Mouse (Mus musculus): ENCODE results near the gene Sgip1. TPM values are rescaled to one million over a fixed set of nuclear protein-coding genes. Genes with fewer than 3 reads are reported as not detected.

Gene Sgip1
- polyA plus RNA-seq, 1 experiment from 2014 or later, result 3.2 TPM

DNA sequence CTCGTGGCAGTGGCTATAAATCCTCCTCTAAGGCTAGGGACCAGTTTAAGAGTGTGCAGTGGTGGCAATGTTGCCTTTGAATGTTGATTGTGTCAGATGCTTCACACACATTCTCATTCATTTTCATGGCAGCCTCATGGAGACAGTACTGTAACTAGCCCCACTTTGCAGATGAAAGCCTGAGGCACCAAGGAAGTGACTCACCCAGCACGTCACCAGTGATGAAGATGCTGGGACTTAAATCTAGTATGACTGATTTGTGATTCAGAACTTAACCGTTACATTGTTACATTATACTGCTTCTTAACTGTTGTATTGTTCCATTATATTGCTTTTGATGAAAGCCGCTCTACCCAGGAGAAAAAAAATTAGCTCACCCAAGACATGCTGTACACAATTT is 145.8 kb downstream of the Sgip1 start:
- H3K9ac ChIP-seq (ENCODE audit: low read depth, low read length), result no peak overlapping the region
- ATAC-seq (replicated peaks; ENCODE audit: insufficient number of reproducible peaks, low FRiP score, low TSS enrichment), result no peak
- H3K4me1 ChIP-seq (ENCODE audit: control insufficient read depth, insufficient read depth, low read length), result no peaks in the 10 kb centered on the region
- no peaks in the 10 kb centered on the region for H3K36me3 ChIP-seq (ENCODE audit: control insufficient read depth, insufficient read depth, low read length)
- no peak overlapping the region for H3K4me2 ChIP-seq
- WGBS (ENCODE audit: insufficient replicate concordance), result 85% methylated on average over 4 of the region's 4 CpGs
- no peak overlapping the region for H3K27ac ChIP-seq (ENCODE audit: low read depth, low read length)
- no peaks in the 10 kb centered on the region for H3K9me3 ChIP-seq (replicated peaks; ENCODE audit: control insufficient read depth, low read length)
- no peaks in the 10 kb centered on the region for H3K27me3 ChIP-seq (ENCODE audit: control insufficient read depth, insufficient read depth, low read length)
- H3K4me3 ChIP-seq (ENCODE audit: low read depth, low read length), result no peak overlapping the region

DNA sequence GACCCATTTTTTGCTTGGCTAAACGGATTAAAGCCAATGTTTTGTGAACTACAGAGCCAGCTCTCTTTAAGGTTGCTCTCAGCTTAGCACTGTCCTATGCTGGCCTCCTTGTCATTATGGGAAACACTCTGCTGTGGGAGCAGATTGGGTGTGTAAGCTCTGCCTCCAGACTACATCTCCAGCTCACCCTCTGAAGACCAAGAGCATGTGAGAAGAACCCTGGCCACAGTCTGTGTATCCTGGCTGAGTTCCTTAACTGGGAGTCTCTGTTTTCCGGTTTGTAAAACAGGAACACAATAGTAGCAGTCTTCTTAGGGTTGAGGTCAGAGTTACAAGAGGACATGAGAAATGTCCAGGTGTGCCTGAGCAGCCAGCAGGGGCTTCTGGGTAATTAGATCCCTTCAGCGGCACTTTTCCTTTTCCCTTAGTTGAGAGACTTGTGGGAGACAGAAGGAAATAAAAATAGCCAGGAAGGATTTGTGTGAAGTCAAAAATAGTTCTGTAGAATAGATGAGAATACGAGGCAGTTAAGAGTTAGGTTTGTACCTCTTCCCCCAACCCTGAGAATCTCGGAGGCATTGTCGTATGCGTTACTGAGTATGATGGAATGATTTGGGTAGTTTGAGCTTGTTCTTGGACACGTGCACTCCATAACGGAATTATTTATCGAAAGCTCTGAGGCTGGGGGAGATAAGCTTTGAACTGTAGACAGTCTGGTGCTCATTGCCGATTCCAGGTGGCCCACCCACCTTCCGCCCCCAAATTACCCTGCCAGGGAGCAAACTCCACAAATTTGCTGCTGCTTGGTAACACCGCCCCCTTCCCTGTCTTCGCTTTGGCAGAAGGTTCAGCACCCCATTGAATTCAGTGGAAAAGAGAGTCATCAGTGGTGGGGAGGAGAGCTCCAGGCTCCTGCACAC is 146.9 kb downstream of the Sgip1 start:
- no peak overlapping the region for H3K4me3 ChIP-seq (ENCODE audit: low read depth, low read length)
- H3K27me3 ChIP-seq (ENCODE audit: control insufficient read depth, insufficient read depth, low read length), result no peaks in the 10 kb centered on the region
- H3K27ac ChIP-seq (ENCODE audit: low read depth, low read length), result no peak overlapping the region
- no peak overlapping the region for H3K9ac ChIP-seq (ENCODE audit: low read depth, low read length)
- H3K4me2 ChIP-seq, result no peak overlapping the region
- H3K4me1 ChIP-seq (ENCODE audit: control insufficient read depth, insufficient read depth, low read length), result no peaks in the 10 kb centered on the region
- no peak for ATAC-seq (replicated peaks; ENCODE audit: insufficient number of reproducible peaks, low FRiP score, low TSS enrichment)
- 72% methylated on average over 14 of the region's 14 CpGs for WGBS (ENCODE audit: insufficient replicate concordance)
- H3K36me3 ChIP-seq (ENCODE audit: control insufficient read depth, insufficient read depth, low read length), result no peaks in the 10 kb centered on the region
- no peaks in the 10 kb centered on the region for H3K9me3 ChIP-seq (replicated peaks; ENCODE audit: control insufficient read depth, low read length)

DNA sequence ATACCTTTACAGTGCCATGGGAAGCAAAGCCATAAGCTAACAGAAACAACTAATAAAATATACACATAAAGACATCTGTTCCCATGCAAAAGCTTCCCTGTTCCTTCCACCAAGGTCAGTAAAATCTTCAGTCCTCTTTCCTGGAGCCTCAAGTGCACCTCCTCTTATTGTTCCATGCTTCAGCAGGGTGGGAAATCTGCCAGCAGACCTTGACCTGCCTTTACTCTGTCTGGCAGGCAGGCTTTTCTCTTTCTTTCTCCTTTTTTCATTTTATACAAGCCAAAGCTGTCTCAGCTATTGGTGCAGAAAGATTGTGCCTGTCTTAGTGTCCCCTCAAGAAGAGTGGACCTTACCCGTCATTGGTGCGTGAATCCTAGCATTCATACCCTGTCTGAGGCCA is 154.8 kb downstream of the Sgip1 start:
- no peak overlapping the region for H3K9ac ChIP-seq (ENCODE audit: low read depth, low read length)
- no peaks in the 10 kb centered on the region for H3K9me3 ChIP-seq (replicated peaks; ENCODE audit: control insufficient read depth, low read length)
- 83% methylated on average over 2 of the region's 2 CpGs for WGBS (ENCODE audit: insufficient replicate concordance)
- no peaks in the 10 kb centered on the region for H3K4me1 ChIP-seq (ENCODE audit: control insufficient read depth, insufficient read depth, low read length)
- H3K4me3 ChIP-seq (ENCODE audit: low read depth, low read length), result no peak overlapping the region
- H3K4me2 ChIP-seq, result no peak overlapping the region
- H3K27ac ChIP-seq (ENCODE audit: low read depth, low read length), result no peak overlapping the region
- no peak for ATAC-seq (replicated peaks; ENCODE audit: insufficient number of reproducible peaks, low FRiP score, low TSS enrichment)
- H3K36me3 ChIP-seq (ENCODE audit: control insufficient read depth, insufficient read depth, low read length), result no peaks in the 10 kb centered on the region
- H3K27me3 ChIP-seq (ENCODE audit: control insufficient read depth, insufficient read depth, low read length), result no peaks in the 10 kb centered on the region

DNA sequence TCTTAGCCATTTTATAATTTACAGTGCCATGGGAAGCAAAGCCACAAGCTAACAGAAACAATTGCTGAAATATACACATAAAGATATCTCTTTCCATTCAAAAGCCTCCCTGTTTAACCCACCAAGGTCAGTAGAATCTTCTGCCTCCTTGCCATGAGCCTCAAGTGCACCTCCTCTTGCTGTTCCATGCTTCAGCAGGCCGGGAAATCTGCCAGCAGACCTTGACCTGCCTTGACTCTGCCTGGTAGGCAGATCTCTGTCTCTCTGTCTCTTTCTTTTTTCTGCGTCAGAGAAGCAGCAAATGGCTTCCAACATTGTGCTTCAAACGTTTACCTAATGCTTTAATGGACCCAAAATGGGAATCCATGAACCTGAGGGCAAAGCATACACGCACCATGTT is 157.9 kb downstream of the Sgip1 start:
- no peak for ATAC-seq (replicated peaks; ENCODE audit: insufficient number of reproducible peaks, low FRiP score, low TSS enrichment)
- no peak overlapping the region for H3K27ac ChIP-seq (ENCODE audit: low read depth, low read length)
- no peaks in the 10 kb centered on the region for H3K27me3 ChIP-seq (ENCODE audit: control insufficient read depth, insufficient read depth, low read length)
- H3K36me3 ChIP-seq (ENCODE audit: control insufficient read depth, insufficient read depth, low read length), result no peaks in the 10 kb centered on the region
- no peak overlapping the region for H3K9ac ChIP-seq (ENCODE audit: low read depth, low read length)
- no peak overlapping the region for H3K4me3 ChIP-seq (ENCODE audit: low read depth, low read length)
- H3K4me1 ChIP-seq (ENCODE audit: control insufficient read depth, insufficient read depth, low read length), result no peaks in the 10 kb centered on the region
- no peaks in the 10 kb centered on the region for H3K9me3 ChIP-seq (replicated peaks; ENCODE audit: control insufficient read depth, low read length)
- 68% methylated on average over 4 of the region's 4 CpGs for WGBS (ENCODE audit: insufficient replicate concordance)
- no peak overlapping the region for H3K4me2 ChIP-seq

DNA sequence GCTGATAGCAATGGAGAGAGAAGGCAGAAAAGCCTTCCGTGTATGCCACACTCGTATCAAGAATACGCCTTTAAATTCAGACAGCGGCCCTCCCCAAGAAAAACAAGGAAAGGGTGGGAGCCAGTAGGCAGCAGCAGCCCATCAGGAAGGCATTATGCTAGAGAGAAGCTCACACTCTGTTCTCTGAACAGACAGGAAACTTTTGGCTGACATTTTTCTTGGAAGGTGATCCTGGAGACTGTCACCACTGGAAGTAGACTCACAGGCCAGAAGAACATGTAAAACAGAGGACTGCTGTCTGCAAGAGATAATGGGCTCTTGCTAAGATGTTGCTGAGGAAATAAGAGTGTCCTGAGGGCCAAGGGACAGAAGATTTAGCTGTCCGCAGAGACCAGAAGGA is 158.6 kb downstream of the Sgip1 start:
- Histone ChIP-seq H3K9me3 (replicated peaks; ENCODE audit: control insufficient read depth, low read length) (no peaks in the 10 kb centered on the region), H3K36me3 (ENCODE audit: control insufficient read depth, insufficient read depth, low read length) (no peaks in the 10 kb centered on the region), H3K27me3 (ENCODE audit: control insufficient read depth, insufficient read depth, low read length) (no peaks in the 10 kb centered on the region), H3K9ac (ENCODE audit: low read depth, low read length) (no peak overlapping the region), H3K4me2 (no peak overlapping the region), H3K4me3 (ENCODE audit: low read depth, low read length) (no peak overlapping the region), H3K27ac (ENCODE audit: low read depth, low read length) (no peak overlapping the region), H3K4me1 (ENCODE audit: control insufficient read depth, insufficient read depth, low read length) (no peaks in the 10 kb centered on the region)
- no peak for ATAC-seq (replicated peaks; ENCODE audit: insufficient number of reproducible peaks, low FRiP score, low TSS enrichment)
- WGBS (ENCODE audit: insufficient replicate concordance), result 73% methylated on average over 5 of the region's 5 CpGs

DNA sequence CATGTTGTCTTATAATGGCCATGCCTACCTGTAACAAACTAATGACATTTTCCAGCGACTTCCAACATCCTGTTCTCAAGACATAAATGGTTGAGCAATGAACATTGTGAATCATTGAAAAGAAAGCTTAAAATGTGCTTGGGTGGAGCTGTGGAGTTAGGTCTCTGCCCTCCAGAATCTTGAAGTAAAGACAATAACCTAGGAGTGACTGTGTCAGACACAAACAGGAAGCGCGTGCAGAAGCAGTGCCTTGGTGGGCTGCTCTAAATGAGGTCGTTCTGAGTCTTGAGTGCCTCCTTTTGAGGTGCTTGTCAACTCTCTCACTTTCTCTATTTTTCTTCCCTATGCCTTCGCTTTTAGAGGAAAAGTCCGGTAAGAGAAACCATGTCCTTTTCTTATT is 159.1 kb downstream of the Sgip1 start:
- H3K4me3 ChIP-seq (ENCODE audit: low read depth, low read length), result no peak overlapping the region
- no peaks in the 10 kb centered on the region for H3K36me3 ChIP-seq (ENCODE audit: control insufficient read depth, insufficient read depth, low read length)
- no peaks in the 10 kb centered on the region for H3K4me1 ChIP-seq (ENCODE audit: control insufficient read depth, insufficient read depth, low read length)
- H3K9me3 ChIP-seq (replicated peaks; ENCODE audit: control insufficient read depth, low read length), result no peaks in the 10 kb centered on the region
- 77% methylated on average over 6 of the region's 6 CpGs for WGBS (ENCODE audit: insufficient replicate concordance)
- no peaks in the 10 kb centered on the region for H3K27me3 ChIP-seq (ENCODE audit: control insufficient read depth, insufficient read depth, low read length)
- ATAC-seq (replicated peaks; ENCODE audit: insufficient number of reproducible peaks, low FRiP score, low TSS enrichment), result no peak
- H3K4me2 ChIP-seq, result no peak overlapping the region
- H3K27ac ChIP-seq (ENCODE audit: low read depth, low read length), result no peak overlapping the region
- H3K9ac ChIP-seq (ENCODE audit: low read depth, low read length), result no peak overlapping the region

DNA sequence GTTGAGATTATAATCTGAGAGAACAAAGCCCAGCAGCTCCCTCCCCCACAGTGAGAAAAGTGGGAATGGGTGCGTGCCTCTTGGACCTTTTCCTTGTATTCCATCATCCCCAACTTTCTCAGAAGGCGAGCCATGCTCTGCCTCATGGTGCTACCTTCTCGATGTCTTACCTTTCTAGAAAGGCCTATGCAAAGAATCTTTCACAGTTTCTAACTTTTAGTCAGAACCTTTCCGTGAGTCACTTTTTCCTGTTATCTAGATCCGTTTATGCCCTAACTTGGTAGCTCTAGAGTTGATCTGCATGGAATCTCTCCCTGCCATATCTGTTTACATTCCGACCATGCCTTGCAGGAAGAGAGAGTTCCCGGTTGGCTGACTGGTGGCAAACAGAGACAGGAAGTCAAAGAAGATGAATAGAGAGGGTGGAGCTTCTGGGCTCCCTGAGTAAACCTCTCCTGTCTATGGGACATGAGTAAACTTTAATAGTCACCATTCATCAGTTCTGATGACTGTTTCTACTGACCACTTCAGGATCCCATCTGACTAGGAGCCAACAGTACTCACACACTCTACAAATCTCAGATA is 166.8 kb downstream of the Sgip1 start:
- Histone ChIP-seq H3K36me3 (ENCODE audit: control insufficient read depth, insufficient read depth, low read length) (no peaks in the 10 kb centered on the region), H3K27me3 (ENCODE audit: control insufficient read depth, insufficient read depth, low read length) (no peaks in the 10 kb centered on the region), H3K9ac (ENCODE audit: low read depth, low read length) (no peak overlapping the region), H3K9me3 (replicated peaks; ENCODE audit: control insufficient read depth, low read length) (no peaks in the 10 kb centered on the region), H3K27ac (ENCODE audit: low read depth, low read length) (no peak overlapping the region), H3K4me2 (no peak overlapping the region), H3K4me3 (ENCODE audit: low read depth, low read length) (no peak overlapping the region), H3K4me1 (ENCODE audit: control insufficient read depth, insufficient read depth, low read length) (no peaks in the 10 kb centered on the region)
- ATAC-seq (replicated peaks; ENCODE audit: insufficient number of reproducible peaks, low FRiP score, low TSS enrichment), result no peak
- 51% methylated on average over 7 of the region's 7 CpGs for WGBS (ENCODE audit: insufficient replicate concordance)

DNA sequence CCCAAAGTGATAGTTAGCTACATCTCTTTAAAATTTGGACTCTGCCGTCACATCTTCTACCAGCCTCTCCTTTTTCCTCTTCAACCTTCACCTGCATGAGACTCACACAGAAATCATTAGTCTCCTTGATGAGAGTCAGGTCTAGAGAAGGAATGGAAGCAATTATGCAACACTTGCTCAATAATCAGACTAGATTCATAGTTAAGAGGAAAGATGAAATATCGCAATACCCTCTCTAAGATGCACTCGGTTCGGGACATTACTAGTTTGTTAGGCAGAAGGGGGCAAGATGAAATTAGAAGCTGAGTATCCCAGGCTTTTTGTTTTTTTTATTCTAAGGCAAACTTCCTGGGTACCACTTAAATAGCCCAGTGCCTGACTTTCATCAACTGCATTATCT is 169.1 kb downstream of the Sgip1 start:
- H3K36me3 ChIP-seq (ENCODE audit: control insufficient read depth, insufficient read depth, low read length), result no peaks in the 10 kb centered on the region
- ATAC-seq (replicated peaks; ENCODE audit: insufficient number of reproducible peaks, low FRiP score, low TSS enrichment), result no peak
- H3K27ac ChIP-seq (ENCODE audit: low read depth, low read length), result no peak overlapping the region
- no peaks in the 10 kb centered on the region for H3K9me3 ChIP-seq (replicated peaks; ENCODE audit: control insufficient read depth, low read length)
- 93% methylated on average over 4 of the region's 4 CpGs for WGBS (ENCODE audit: insufficient replicate concordance)
- no peaks in the 10 kb centered on the region for H3K4me1 ChIP-seq (ENCODE audit: control insufficient read depth, insufficient read depth, low read length)
- no peak overlapping the region for H3K9ac ChIP-seq (ENCODE audit: low read depth, low read length)
- H3K4me3 ChIP-seq (ENCODE audit: low read depth, low read length), result no peak overlapping the region
- H3K4me2 ChIP-seq, result no peak overlapping the region
- H3K27me3 ChIP-seq (ENCODE audit: control insufficient read depth, insufficient read depth, low read length), result no peaks in the 10 kb centered on the region

DNA sequence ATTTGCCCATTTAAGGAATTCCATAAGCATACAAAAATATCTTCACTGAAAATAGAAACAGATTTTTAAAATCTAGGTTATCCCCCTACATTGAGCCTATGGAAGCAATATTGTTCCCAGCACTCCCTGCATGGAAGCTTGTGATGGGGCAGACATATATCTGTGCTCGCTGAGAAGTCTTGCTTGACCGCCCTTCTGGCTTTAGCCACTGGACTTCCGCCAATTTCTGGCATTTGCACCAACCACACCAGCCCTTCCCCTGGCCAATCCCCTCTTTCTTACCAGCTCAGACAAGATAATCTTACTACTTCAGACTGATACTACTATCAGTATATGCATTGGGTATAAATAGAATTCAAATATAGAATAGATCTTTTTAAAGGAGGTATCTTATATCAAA is 172.1 kb downstream of the Sgip1 start:
- Histone ChIP-seq H3K36me3 (ENCODE audit: control insufficient read depth, insufficient read depth, low read length) (no peaks in the 10 kb centered on the region), H3K4me1 (ENCODE audit: control insufficient read depth, insufficient read depth, low read length) (no peaks in the 10 kb centered on the region), H3K4me3 (ENCODE audit: low read depth, low read length) (no peak overlapping the region), H3K27ac (ENCODE audit: low read depth, low read length) (no peak overlapping the region), H3K9me3 (replicated peaks; ENCODE audit: control insufficient read depth, low read length) (no peaks in the 10 kb centered on the region), H3K9ac (ENCODE audit: low read depth, low read length) (no peak overlapping the region), H3K4me2 (no peak overlapping the region), H3K27me3 (ENCODE audit: control insufficient read depth, insufficient read depth, low read length) (no peaks in the 10 kb centered on the region)
- no peak for ATAC-seq (replicated peaks; ENCODE audit: insufficient number of reproducible peaks, low FRiP score, low TSS enrichment)
- WGBS (ENCODE audit: insufficient replicate concordance), result 82% methylated on average over 3 of the region's 3 CpGs

Measured in heart, embryonic 11.5 days (tissue).